Mouse (Mus musculus): Measurements from ENCODE around the gene Ppp1r3e.

The Ppp1r3e gene

DNA sequence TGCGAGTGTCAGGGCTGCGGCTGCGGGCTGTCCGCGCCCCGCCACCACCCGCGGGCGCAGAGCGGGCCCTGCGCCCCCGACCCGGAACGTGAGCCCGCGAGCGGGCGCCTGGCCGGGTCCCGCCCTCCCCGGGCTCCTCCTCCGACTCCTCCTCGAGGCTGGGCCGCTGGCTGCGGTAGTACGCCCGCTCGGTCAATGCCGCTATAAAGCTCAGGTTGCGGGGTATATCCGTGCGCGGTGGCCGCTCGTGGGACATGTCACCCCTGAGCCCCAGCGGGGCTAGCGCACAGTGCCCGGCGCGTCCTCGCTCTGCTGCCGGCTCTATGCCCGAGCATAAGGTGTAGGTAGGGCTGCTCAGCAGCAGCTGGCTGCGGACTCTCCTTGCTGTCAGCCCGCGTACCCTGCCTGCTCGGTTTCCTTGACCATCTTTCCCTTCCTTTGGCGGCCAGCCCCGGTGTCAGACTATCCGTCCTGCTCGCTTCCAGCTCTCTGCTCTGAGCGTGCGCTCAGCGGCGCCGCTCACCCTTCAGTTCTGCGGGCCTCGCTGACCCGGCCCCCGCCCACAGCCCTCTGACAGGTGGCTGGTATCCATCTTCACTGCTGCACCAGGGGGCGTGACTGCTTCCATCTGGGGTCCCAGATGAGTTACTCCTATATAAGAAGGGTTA is at the start of gene Ppp1r3e:
Ppp1r3e (minus strand) TSS at position 503 of the 668 bp plus-strand sequence.
- DNase-seq (ENCODE audit: low read depth): peak; percentile 82

DNA sequence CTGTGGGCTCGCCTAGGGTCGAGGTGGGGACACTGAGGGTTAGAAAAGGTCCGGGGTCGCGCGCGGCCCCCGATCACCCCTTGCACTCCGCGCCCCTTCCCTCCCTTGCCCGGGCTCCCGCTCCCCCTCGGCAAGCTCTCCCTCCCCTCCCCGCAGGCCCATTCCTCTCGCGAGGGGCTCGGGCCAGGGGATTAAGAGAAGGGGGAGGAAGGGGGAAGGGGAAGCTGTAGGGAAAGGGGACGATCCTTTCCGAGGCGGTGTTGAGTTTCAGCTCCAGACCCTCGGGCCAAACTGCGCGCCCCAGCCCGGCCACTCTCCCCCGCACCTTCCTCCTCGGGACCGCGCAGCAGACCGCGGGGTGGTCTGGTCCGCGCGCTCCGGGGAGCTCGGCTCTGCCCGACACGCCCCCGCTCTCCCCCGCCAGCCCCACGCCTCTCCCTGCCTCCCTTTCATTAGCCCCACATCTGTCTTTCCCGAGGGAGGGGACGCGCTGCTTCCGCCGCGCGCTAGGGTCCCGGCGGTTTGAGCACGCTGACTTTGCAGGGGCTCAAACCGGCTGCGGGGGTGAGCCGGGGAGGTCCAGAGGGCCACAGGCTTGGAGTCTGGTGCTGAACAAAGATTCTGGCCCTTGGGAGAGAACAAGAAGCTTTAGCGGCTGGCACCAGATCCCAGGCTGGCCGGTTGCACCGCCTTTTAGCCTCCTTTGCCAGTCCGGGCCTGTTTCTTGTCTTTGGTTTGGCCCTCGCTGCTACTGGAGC is 49.2 kb upstream of the Ppp1r3e start:
- no peak for DNase-seq (ENCODE audit: low read depth)

- DNase-seq (ENCODE audit: low read depth): no peak
Observed at GRCm38 (mm10) chr14:54925349-54926342, 48.3 kb upstream of the Ppp1r3e start, which contains the start of gene Efs. Gene Efs, minus strand, starts transcription at chr14:54926126.

GRCm38 (mm10) chr14:54924641-54925348 is 47.4 kb upstream of the Ppp1r3e start:
- no peak for DNase-seq (ENCODE audit: low read depth)

DNA sequence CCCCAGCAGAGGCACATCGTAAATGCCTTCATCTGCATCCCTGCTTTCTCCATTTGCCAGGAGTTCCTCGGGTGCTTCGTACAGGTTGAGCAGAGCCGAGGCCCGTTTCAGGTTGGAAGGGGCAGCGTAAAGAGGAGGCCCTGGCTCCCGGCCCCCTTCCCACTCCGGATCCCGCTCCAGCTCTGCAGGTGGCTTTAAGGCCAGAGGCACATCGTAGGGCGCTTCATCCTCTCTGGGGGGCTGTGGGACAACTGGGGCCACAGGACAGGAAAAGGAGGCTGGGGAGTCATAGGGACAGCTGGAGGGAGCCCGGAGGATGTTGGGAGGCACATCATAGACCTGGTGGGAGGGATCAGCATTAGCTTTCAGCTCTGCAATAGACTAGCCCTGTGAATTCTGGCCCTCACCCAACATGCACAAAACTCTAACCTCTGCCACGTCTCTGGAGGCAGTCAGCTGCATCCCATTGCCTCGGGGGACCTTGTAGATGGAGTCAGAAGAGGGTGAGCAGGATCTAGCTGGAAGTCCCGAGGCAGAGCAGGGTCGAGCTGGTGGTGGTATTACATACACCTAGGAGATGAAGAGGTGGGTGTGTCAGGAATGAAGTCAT is 42.8 kb upstream of the Ppp1r3e start:
- no peak for DNase-seq (ENCODE audit: low read depth)

GRCm38 (mm10) chr14:54913343-54913742 is 36.0 kb upstream of the Ppp1r3e start:
- no peak for DNase-seq (ENCODE audit: low read depth)

GRCm38 (mm10) chr14:54912886-54913285 is 35.5 kb upstream of the Ppp1r3e start, which contains the start of gene Slc22a17:
Gene Slc22a17, minus strand, starts transcription at chr14:54913132.
- peak; percentile 47 for DNase-seq (ENCODE audit: low read depth)

- no peak for DNase-seq (ENCODE audit: low read depth)
Observed at GRCm38 (mm10) chr14:54912109-54912850, 34.9 kb upstream of the Ppp1r3e start.

DNA sequence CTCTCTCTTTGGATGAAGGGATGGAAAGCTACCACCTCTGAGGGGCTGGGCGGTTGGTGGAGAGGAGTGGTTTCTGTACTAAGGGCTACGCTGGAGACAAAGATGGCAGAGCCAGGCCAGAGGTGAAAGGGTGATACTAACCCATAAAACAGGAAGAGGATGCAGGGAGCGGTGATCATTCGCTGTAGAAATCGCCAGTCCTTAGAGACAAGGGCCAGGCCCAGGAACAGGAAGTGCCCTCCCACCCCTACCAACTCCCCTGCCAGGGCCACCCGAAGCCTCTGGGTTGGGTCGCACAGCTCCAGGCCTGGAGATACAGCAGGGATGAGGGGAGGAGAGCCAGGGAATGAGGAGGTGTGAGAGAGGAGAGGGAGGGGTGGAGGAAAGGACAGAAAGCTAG is 31.3 kb upstream of the Ppp1r3e start:
- DNase-seq (ENCODE audit: low read depth): no peak

DNA sequence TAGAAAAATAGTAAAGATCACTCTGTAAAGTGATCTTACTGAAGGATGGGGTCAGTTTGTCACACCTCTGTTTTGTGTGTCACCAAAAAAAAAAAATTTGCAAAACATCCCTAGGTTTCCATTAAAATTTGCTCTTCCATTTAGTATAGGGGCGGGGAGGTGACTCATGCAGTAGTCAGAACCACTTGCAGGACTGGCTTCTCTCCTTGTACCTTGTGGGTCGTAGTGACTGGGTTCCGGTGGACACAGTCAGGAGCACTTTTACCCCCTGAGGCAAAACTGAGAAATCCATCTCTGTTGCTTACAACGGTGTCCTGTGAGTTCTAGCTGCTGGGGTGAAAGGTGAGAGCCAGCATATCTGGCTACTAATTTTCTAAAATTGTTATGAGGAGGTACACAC is 26.3 kb upstream of the Ppp1r3e start:
- DNase-seq (ENCODE audit: low read depth): no peak

- DNase-seq (ENCODE audit: low read depth): peak; percentile 85
Observed at GRCm38 (mm10) chr14:54900383-54900782, 23.0 kb upstream of the Ppp1r3e start.

DNA sequence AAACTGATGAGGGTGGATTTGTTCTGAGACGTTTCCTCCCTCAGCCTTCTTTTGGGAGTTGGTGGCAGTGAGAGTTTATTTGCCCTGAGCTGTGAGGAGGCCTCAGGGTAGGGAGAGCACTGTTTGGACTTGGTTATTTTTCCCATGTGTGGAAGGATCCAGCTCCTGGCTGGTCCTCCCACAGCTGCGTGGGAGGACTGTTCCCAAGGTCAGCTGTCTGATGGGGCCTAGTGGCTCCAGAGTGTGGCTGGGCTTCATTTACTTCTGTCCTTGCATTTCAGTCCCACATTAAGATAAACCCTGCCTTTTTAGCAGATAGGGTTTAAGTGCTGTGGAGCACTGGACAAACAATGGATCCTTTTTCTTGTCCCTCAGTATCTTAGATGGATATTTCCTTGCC is 20.1 kb upstream of the Ppp1r3e start:
- no peak for DNase-seq (ENCODE audit: low read depth)

DNA sequence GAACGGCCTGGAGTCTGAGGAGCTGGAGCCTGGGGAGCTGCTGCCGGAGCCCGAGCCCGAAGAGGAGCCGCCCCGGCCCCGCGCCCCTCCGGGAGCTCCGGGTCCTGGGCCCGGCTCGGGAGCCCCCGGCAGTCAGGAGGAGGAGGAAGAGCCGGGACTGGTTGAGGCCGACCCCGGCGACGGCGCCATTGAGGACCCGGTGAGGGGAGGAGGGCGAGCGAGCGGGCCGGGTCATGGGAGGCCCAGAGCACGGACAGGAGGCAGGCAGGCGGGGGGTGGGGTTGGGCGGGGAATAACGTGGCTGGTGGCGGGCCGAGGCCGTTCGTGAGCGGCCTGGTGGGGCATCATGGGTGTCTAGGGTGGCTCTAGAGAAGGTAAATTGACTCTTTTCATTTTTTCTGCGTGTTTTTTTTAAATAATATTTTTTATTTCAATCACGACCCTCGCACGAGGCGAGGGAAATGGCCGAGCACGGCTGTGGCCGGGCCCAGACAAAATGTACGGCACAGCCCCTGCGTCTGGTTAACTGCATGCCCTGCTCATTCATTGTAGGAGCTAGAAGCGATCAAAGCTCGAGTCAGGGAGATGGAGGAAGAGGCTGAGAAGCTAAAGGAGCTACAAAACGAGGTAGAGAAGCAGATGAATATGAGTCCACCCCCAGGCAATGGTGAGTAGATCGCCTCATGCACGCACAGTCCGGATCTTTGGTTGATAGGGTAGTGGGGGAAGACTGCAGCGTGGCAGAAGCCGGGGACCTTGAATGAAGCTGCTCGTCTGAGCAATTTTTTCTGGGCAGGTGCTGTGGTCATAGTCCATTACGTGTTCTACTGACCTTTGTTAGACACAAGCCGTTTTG is 17.2 kb upstream of the Ppp1r3e start:
- DNase-seq (ENCODE audit: low read depth): peak; percentile 72

GRCm38 (mm10) chr14:54893651-54894181 is 16.4 kb upstream of the Ppp1r3e start:
- peak; percentile 99 for DNase-seq (ENCODE audit: low read depth)

DNA sequence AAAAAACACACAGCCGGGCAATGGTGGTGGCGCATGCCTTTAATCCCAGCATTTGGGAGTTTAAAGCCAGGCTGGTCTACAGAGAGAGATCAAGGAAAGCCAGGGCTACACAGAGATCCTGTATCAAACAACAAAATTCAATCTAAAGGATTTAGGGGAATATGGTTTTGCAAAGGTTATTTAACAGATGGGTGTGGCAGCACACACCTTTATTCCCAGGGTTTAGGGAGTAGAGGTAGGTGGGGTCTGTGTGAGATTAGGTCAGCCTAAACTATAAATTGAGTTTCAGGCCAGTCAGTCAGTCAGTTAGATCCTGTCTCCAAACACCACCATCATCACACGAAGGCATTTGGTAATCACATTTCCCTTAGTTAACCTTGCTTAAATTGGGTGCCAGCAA is 14.8 kb upstream of the Ppp1r3e start, which contains the start of gene Pabpn1:
Pabpn1 (plus strand) TSS at position 301 of the 400 bp plus-strand sequence.
- DNase-seq (ENCODE audit: low read depth): no peak

DNA sequence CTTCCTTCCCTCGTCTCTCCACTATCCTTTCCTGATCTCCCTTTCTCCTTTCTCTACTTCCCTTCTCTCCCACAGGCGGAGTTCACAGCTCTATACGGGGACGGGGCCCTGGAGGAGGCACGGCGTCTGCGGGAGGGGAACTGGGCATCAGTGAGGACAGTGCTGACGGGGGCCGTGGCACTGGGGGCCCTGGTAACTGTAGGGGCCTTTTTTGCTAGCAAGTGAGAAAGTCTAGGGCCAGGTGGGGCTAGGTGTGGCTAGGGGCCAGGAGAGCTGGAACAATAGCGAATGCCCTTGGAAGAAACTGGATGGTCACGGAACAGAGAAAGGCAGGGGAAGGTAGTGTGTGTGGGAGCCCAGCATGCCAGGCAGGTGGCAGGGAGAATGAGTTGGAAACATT is 8.0 kb upstream of the Ppp1r3e start:
- no peak for DNase-seq (ENCODE audit: low read depth)

DNA sequence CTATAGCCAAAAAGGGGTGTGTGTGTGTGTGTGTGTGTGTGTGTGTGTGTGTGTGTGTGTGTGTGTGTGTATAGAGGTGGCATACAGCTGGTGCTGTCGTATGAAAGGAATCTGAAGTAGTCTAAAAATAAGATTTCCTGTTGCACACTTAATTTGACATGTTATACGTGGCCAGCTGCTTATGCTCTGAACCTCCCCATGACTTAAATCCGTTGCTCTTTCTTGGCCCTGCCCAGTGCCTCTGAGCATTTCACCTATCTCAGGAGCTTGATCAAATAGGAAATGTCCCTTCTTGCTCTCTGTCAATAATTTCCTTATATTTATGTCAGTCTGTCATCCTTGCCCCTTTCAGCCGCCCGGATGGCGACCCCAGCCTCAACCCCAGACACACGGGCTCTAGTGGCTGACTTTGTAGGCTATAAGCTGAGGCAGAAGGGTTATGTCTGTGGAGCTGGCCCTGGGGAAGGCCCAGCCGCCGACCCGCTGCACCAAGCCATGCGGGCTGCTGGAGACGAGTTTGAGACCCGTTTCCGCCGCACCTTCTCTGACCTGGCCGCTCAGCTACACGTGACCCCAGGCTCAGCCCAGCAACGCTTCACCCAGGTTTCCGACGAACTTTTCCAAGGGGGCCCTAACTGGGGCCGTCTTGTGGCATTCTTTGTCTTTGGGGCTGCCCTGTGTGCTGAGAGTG is 6.8 kb upstream of the Ppp1r3e start:
- no peak for DNase-seq (ENCODE audit: low read depth)

Data from induced T-regulatory cell, adult 2 months (primary cell).